Mouse (Mus musculus) layer of hippocampus, adult 6 months (tissue): ENCODE data around the gene Olfr541. TPM values are rescaled to one million over a fixed set of nuclear protein-coding genes. Genes with fewer than 3 reads are reported as not detected.

Experiments
- long read RNA-seq, 2 experiments: library from polyadenylated mRNA; unstranded; transcript quantifications; one replicate each; pipeline ENCODE4 v2.0.0; 2019 to 2020
- polyA plus RNA-seq: library from polyadenylated mRNA; unstranded; fragments of <200 nt; fragmentation: Nextera tagmentation; gene quantifications from 2 replicates; pipeline ENCODE4 v1.2.3, GENCODE M21; 2021

The Olfr541 gene
- polyA plus RNA-seq = not detected in 2 replicates
- long read RNA-seq, experiment 1 = 0 reads
- long read RNA-seq, experiment 2 = 0 reads

GRCm38 (mm10) chr7:140696967-140697366 lies at the start of gene Olfr541:
TSS of gene Olfr541 (plus strand) at chr7:140697267.

GRCm38 (mm10) chr7:140659630-140660029 lies 37.4 kb upstream of the Olfr541 start, which contains the start of gene Olfr539:
TSS of gene Olfr539 (plus strand) at chr7:140659930.

GRCm38 (mm10) chr7:140681651-140682050 lies 15.4 kb upstream of the Olfr541 start, which contains the start of gene Olfr45:
TSS of gene Olfr45 (plus strand) at chr7:140681951.

Other genes starting within 250 kb of the Olfr541 start
- not detected in 2 replicates for gene Olfr533, start 233.9 kb upstream of the Olfr541 start, polyA plus RNA-seq
- not detected in 2 replicates for gene Olfr535, start 213.1 kb upstream of the Olfr541 start, polyA plus RNA-seq
- not detected in 2 replicates for gene Olfr536, start 189.9 kb upstream of the Olfr541 start, polyA plus RNA-seq
- not detected in 2 replicates for gene Olfr538, start 129.4 kb upstream of the Olfr541 start, polyA plus RNA-seq
- gene Olfr46, start 96.0 kb upstream of the Olfr541 start, polyA plus RNA-seq = 0.03 and 0.09 TPM in 2 replicates
- not detected in 2 replicates for gene Olfr61, start 68.3 kb upstream of the Olfr541 start, polyA plus RNA-seq
- 0.10 and 0.18 TPM in 2 replicates for gene Olfr53, start 50.8 kb upstream of the Olfr541 start, polyA plus RNA-seq
- 0.18 and 0.30 TPM in 2 replicates for gene Olfr539, start 37.3 kb upstream of the Olfr541 start, polyA plus RNA-seq
- gene Olfr45, start 15.3 kb upstream of the Olfr541 start, polyA plus RNA-seq = not detected in 2 replicates
- 0.65 and 1.8 TPM in 2 replicates for gene Cyp2e1, start 66.5 kb downstream of the Olfr541 start, polyA plus RNA-seq
- gene Syce1, start 90.6 kb downstream of the Olfr541 start, polyA plus RNA-seq = 0.24 and 0.28 TPM in 2 replicates
- 7.7 and 10.6 TPM in 2 replicates for gene Zfp941, start 124.9 kb downstream of the Olfr541 start, polyA plus RNA-seq
- 2.4 and 3.5 TPM in 2 replicates for gene Urah, start 137.8 kb downstream of the Olfr541 start, polyA plus RNA-seq
- 0.82 TPM in 1 of 2 replicates, not detected in the other for gene Scgb1c1, start 148.3 kb downstream of the Olfr541 start, polyA plus RNA-seq
- gene Odf3, start 150.5 kb downstream of the Olfr541 start, polyA plus RNA-seq = not detected in 2 replicates
- 3.0 TPM in 1 of 2 replicates, not detected in the other for gene Gm45785, start 159.1 kb downstream of the Olfr541 start, polyA plus RNA-seq
- gene Ric8a, start 159.7 kb downstream of the Olfr541 start, polyA plus RNA-seq = 52.9 and 59.6 TPM in 2 replicates
- gene Bet1l, start 160.3 kb downstream of the Olfr541 start, polyA plus RNA-seq = 72.6 and 88.5 TPM in 2 replicates
- 96.9 and 105 TPM in 2 replicates for gene Psmd13, start 184.7 kb downstream of the Olfr541 start, polyA plus RNA-seq
- gene Sirt3, start 185.0 kb downstream of the Olfr541 start, polyA plus RNA-seq = 114 and 117 TPM in 2 replicates
- 2.6 and 126 TPM in 2 replicates for gene Cox8b, start 203.2 kb downstream of the Olfr541 start, polyA plus RNA-seq
- gene Nlrp6, start 223.6 kb downstream of the Olfr541 start, polyA plus RNA-seq = 0.16 and 0.31 TPM in 2 replicates
- gene Pgghg, start 244.1 kb downstream of the Olfr541 start, polyA plus RNA-seq = 1.6 and 2.2 TPM in 2 replicates